Mouse (Mus musculus): ENCODE measurements at regions not wholly inside any gene's neighbourhood (a gene's known extent, or its start where the extent isn't known, plus 50 kb on each side); places are given as distances from the start of the nearest gene placed in this dataset.

GRCm38 (mm10) chr17:48789846-48790245, 142.3 kb upstream of the Lrfn2 start:
- no peak for TF ChIP-seq GATA1 (IDR thresholded peaks at IDR 0.05; ENCODE audit: low read length)
- TF ChIP-seq TAL1 (IDR thresholded peaks at IDR 0.05; ENCODE audit: low read length): no peak
- Histone ChIP-seq H3K4me3 (replicated peaks) (no peak overlapping the region), H3K9me3 (ENCODE audit: control insufficient read depth, low read length) (peaks cover 28% of the 10 kb centered on the region)

GRCm38 (mm10) chr17:48790526-48790925, 141.7 kb upstream of the Lrfn2 start:
- H3K9me3 ChIP-seq (ENCODE audit: control insufficient read depth, low read length): peaks cover 23% of the 10 kb centered on the region

More at GRCm38 (mm10) chr17:48789846-48790245, 142.3 kb upstream of the Lrfn2 start:
- H3K36me3 ChIP-seq (ENCODE audit: control insufficient read depth): no peaks in the 10 kb centered on the region
- no peaks in the 10 kb centered on the region for H3K27me3 ChIP-seq (ENCODE audit: control insufficient read depth)
- no peaks in the 10 kb centered on the region for H3K4me1 ChIP-seq (ENCODE audit: control insufficient read depth)

DNA sequence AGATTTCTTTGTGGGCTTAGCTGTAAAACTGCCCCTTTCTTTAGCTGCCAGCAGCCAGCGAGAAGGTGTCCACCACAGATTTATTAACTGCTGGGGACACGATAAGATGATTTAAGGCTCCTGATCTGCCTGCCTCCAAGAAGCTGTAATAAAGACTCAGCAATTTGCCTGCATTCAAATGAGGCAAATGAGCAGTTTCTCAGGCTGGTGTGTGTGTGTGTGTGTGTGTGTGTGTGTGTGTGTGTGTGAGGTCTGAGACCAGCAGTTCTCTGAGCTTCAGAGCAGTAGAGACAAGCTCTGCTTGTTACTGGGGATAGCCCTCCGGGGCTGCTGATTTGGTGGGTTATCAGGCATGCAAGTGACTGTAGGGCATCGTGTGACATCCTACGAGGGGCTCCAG, 139.2 kb upstream of the Lrfn2 start:
- Histone ChIP-seq H3K4me3 (replicated peaks) (no peak overlapping the region), H3K36me3 (ENCODE audit: control insufficient read depth) (no peaks in the 10 kb centered on the region), H3K27me3 (ENCODE audit: control insufficient read depth) (no peaks in the 10 kb centered on the region), H3K4me1 (ENCODE audit: control insufficient read depth) (no peaks in the 10 kb centered on the region), H3K9me3 (ENCODE audit: control insufficient read depth, low read length) (peaks cover 23% of the 10 kb centered on the region)
- TF ChIP-seq GATA1 (IDR thresholded peaks at IDR 0.05; ENCODE audit: low read length) (no peak), TAL1 (IDR thresholded peaks at IDR 0.05; ENCODE audit: low read length) (no peak)

More at GRCm38 (mm10) chr17:48790526-48790925, 141.7 kb upstream of the Lrfn2 start:
- no peaks in the 10 kb centered on the region for H3K4me1 ChIP-seq (ENCODE audit: control insufficient read depth)
- TF ChIP-seq GATA1 (IDR thresholded peaks at IDR 0.05; ENCODE audit: low read length) (no peak), TAL1 (IDR thresholded peaks at IDR 0.05; ENCODE audit: low read length) (no peak)
- no peaks in the 10 kb centered on the region for H3K36me3 ChIP-seq (ENCODE audit: control insufficient read depth)
- no peaks in the 10 kb centered on the region for H3K27me3 ChIP-seq (ENCODE audit: control insufficient read depth)
- no peak overlapping the region for H3K4me3 ChIP-seq (replicated peaks)

DNA sequence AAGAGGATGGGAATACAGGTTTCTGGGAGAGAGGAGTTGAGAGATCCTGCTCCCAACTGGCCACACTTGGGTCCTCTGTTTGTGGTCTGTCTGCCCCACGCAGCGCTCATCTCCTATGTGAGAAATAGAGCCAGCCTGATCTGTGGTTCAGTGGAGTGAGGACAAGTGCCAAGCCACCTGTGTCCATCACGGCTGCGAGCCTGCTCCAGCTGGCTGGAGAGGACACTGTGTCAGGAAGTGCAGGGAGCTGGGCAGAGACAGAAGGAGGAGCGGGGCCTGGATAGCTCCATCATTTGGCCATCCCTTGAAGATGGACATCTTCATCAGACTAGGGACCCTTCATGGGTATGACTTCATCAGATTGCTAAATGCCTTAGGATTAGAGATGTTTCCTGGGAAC, 136.4 kb upstream of the Lrfn2 start:
- peaks cover 31% of the 10 kb centered on the region for H3K9me3 ChIP-seq (ENCODE audit: control insufficient read depth, low read length)
- H3K4me3 ChIP-seq (replicated peaks): no peak overlapping the region
- H3K4me1 ChIP-seq (ENCODE audit: control insufficient read depth): no peaks in the 10 kb centered on the region
- H3K27me3 ChIP-seq (ENCODE audit: control insufficient read depth): no peaks in the 10 kb centered on the region
- TF ChIP-seq TAL1 (IDR thresholded peaks at IDR 0.05; ENCODE audit: low read length): no peak
- TF ChIP-seq GATA1 (IDR thresholded peaks at IDR 0.05; ENCODE audit: low read length): no peak
- H3K36me3 ChIP-seq (ENCODE audit: control insufficient read depth): no peaks in the 10 kb centered on the region

GRCm38 (mm10) chr17:48798196-48798595, 134.0 kb upstream of the Lrfn2 start:
- TF ChIP-seq TAL1 (IDR thresholded peaks at IDR 0.05; ENCODE audit: low read length): no peak
- no peak for TF ChIP-seq GATA1 (IDR thresholded peaks at IDR 0.05; ENCODE audit: low read length)
- Histone ChIP-seq H3K4me3 (replicated peaks) (no peak overlapping the region), H3K36me3 (ENCODE audit: control insufficient read depth) (no peaks in the 10 kb centered on the region), H3K9me3 (ENCODE audit: control insufficient read depth, low read length) (peaks cover 24% of the 10 kb centered on the region), H3K27me3 (ENCODE audit: control insufficient read depth) (no peaks in the 10 kb centered on the region), H3K4me1 (ENCODE audit: control insufficient read depth) (no peaks in the 10 kb centered on the region)

GRCm38 (mm10) chr17:48802673-48803072, 129.5 kb upstream of the Lrfn2 start:
- H3K4me3 ChIP-seq (replicated peaks): no peak overlapping the region
- H3K36me3 ChIP-seq (ENCODE audit: control insufficient read depth): no peaks in the 10 kb centered on the region
- no peaks in the 10 kb centered on the region for H3K4me1 ChIP-seq (ENCODE audit: control insufficient read depth)
- H3K27me3 ChIP-seq (ENCODE audit: control insufficient read depth): no peaks in the 10 kb centered on the region
- H3K9me3 ChIP-seq (ENCODE audit: control insufficient read depth, low read length): peaks cover 28% of the 10 kb centered on the region
- no peak for TF ChIP-seq GATA1 (IDR thresholded peaks at IDR 0.05; ENCODE audit: low read length)
- TF ChIP-seq TAL1 (IDR thresholded peaks at IDR 0.05; ENCODE audit: low read length): no peak

DNA sequence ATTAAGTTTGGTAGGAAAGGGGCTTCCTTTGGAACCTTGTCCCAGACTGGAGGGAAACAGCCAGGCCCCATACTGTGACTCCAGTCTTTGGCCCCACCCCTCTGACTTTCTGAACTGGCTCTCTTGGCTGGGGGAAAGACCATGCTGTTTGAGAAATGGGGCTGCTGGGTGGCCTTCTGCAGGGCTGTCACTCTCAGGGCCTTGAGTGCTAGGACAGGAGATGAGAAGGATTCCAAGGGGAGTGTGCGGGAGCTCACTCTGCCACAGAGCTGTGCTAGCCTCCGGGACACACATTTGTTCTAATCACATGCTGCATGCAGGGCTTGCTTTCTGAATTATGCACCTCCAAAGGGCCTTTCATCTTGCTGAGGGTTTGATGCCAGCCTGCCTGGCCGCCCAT, 124.3 kb upstream of the Lrfn2 start:
- Histone ChIP-seq H3K4me1 (ENCODE audit: control insufficient read depth) (no peaks in the 10 kb centered on the region), H3K36me3 (ENCODE audit: control insufficient read depth) (no peaks in the 10 kb centered on the region), H3K27me3 (ENCODE audit: control insufficient read depth) (no peaks in the 10 kb centered on the region), H3K9me3 (ENCODE audit: control insufficient read depth, low read length) (peaks cover 27% of the 10 kb centered on the region), H3K4me3 (replicated peaks) (no peak overlapping the region)
- TF ChIP-seq GATA1 (IDR thresholded peaks at IDR 0.05; ENCODE audit: low read length) (no peak), TAL1 (IDR thresholded peaks at IDR 0.05; ENCODE audit: low read length) (no peak)

- H3K4me3 ChIP-seq (replicated peaks): no peak overlapping the region
- no peaks in the 10 kb centered on the region for H3K27me3 ChIP-seq (ENCODE audit: control insufficient read depth)
- H3K36me3 ChIP-seq (ENCODE audit: control insufficient read depth): no peaks in the 10 kb centered on the region
- peaks cover 24% of the 10 kb centered on the region for H3K9me3 ChIP-seq (ENCODE audit: control insufficient read depth, low read length)
- TF ChIP-seq GATA1 (IDR thresholded peaks at IDR 0.05; ENCODE audit: low read length): no peak
- no peak for TF ChIP-seq TAL1 (IDR thresholded peaks at IDR 0.05; ENCODE audit: low read length)
- no peaks in the 10 kb centered on the region for H3K4me1 ChIP-seq (ENCODE audit: control insufficient read depth)
Observed at GRCm38 (mm10) chr17:48814753-48815504, 117.2 kb upstream of the Lrfn2 start.

- Histone ChIP-seq H3K4me3 (replicated peaks) (no peak overlapping the region), H3K4me1 (ENCODE audit: control insufficient read depth) (no peaks in the 10 kb centered on the region), H3K9me3 (ENCODE audit: control insufficient read depth, low read length) (peaks cover 32% of the 10 kb centered on the region), H3K27me3 (ENCODE audit: control insufficient read depth) (no peaks in the 10 kb centered on the region), H3K36me3 (ENCODE audit: control insufficient read depth) (no peaks in the 10 kb centered on the region)
- TF ChIP-seq TAL1 (IDR thresholded peaks at IDR 0.05; ENCODE audit: low read length) (no peak), GATA1 (IDR thresholded peaks at IDR 0.05; ENCODE audit: low read length) (no peak)
Observed at GRCm38 (mm10) chr17:48816588-48817324, 115.4 kb upstream of the Lrfn2 start.

All from erythroblast, embryonic 14.5 days (primary cell).